Mouse (Mus musculus): Measurements from ENCODE around the gene Fgfr3. TPM values are rescaled to one million over a fixed set of nuclear protein-coding genes. Genes with fewer than 3 reads are reported as not detected.

The Fgfr3 gene
- total RNA-seq, 2 experiments from 2014 or later: 112 to 140 TPM

DNA sequence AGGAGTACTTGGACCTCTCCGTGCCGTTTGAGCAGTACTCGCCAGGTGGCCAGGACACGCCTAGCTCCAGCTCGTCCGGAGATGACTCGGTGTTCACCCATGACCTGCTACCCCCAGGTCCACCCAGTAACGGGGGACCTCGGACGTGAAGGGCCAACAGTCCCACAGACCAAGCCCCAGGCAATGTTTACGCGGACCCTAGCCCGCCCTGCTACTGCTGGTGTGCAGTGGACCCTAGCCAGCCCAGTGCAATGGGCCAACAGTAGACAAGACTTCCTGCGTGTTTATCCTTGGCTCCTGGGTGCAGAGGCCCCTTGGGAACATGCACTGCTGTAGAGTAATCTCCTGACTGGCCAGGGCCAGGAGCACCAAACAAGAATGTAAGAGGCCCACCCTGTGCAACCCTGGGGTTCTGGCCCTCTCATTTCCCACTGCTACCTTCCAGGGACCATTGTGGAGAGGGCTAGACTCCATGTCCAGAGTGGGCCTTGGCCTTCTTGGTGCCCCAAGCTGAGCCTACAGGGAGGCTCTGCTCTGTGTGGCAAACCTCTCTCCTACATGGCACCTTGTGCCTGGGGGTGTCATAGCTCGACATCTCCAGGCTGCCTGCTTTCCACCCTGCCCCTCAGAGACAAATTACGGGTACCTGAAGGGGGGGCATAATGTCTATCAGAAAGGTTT lies 14.1 kb downstream of the Fgfr3 start:
- intact Hi-C loops (cut with DNase I): no loop called here
- Histone ChIP-seq H3K27ac (no peak overlapping the region), H3K4me3 (no peak overlapping the region)
- DNase-seq (ENCODE audit: extremely low spot score in 1 of 2, low spot score in 2 of 2): no peak
- TF ChIP-seq CTCF (IDR thresholded peaks at IDR 0.05): no peak

DNA sequence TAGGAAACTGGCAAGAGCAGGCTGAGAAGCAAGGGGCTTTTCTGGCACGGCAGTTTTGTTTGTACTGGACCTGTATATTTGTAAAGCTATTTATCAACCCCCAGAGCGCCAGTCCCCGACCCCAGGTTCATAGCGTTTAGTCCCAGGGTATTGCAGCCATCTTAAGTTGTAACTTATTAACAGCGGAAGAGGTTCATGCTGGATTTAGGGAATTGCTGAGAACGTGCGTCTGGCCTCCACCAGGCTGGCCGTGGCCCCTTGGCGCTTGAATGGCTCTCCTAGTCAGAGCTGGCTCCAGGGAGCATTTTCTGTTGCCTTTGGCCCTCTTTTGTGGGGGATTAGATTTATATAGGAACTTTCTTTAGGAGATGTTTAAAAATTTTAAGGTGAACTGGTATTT lies 14.8 kb downstream of the Fgfr3 start:
- no peak overlapping the region for H3K4me3 ChIP-seq
- TF ChIP-seq CTCF (IDR thresholded peaks at IDR 0.05): no peak
- intact Hi-C loops (cut with DNase I): no loop called here
- no peak for DNase-seq (ENCODE audit: extremely low spot score in 1 of 2, low spot score in 2 of 2)
- no peak overlapping the region for H3K27ac ChIP-seq

GRCm38 (mm10) chr5:33737903-33738321 lies 16.4 kb downstream of the Fgfr3 start:
- intact Hi-C loops (cut with DNase I): loop anchor here (1.0 kb wide), 1 partner anchor 54 kb away; no protein-coding TSS in a partner anchor
- H3K4me3 ChIP-seq: no peak overlapping the region
- peak; percentile 94 for TF ChIP-seq CTCF (IDR thresholded peaks at IDR 0.05)
- peak overlapping the region; percentile 16; the same call in 1 of the 2 replicates for H3K27ac ChIP-seq
- peak; percentile 59 to 77 for DNase-seq (ENCODE audit: extremely low spot score in 1 of 2, low spot score in 2 of 2)

- DNase-seq (ENCODE audit: extremely low spot score in 1 of 2, low spot score in 2 of 2): no peak
- Histone ChIP-seq H3K4me3 (no peak overlapping the region), H3K27ac (peak overlapping the region; percentile 16; the same call in 1 of the 2 replicates)
- no peak for TF ChIP-seq CTCF (IDR thresholded peaks at IDR 0.05)
- intact Hi-C loops (cut with DNase I): loop anchor here (1.0 kb wide), 1 partner anchor 54 kb away; no protein-coding TSS in a partner anchor
Measured at GRCm38 (mm10) chr5:33738341-33738740, 16.9 kb downstream of the Fgfr3 start.

DNA sequence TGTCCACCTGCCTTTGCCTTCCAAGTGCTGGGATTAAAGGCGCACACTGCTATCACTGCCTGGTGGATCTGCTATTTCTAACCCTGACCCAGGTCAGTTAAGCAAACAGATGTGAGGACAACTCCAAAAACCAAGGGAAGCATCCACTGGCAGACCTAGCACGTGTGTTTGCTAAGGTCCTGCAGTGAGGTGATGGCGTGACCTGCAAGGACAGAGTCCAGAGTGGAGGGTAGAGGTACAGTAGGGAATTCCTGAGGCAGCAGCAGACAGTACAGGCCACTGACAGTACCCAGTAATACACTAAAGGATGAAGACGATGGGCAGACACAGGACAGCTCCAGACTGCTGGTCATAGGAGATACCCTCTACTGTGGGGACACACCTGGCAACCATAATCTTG lies 19.1 kb downstream of the Fgfr3 start:
- intact Hi-C loops (cut with DNase I): no loop called here
- no peak for TF ChIP-seq CTCF (IDR thresholded peaks at IDR 0.05)
- no peak for DNase-seq (ENCODE audit: extremely low spot score in 1 of 2, low spot score in 2 of 2)
- H3K4me3 ChIP-seq: no peak overlapping the region
- H3K27ac ChIP-seq: no peak overlapping the region

DNA sequence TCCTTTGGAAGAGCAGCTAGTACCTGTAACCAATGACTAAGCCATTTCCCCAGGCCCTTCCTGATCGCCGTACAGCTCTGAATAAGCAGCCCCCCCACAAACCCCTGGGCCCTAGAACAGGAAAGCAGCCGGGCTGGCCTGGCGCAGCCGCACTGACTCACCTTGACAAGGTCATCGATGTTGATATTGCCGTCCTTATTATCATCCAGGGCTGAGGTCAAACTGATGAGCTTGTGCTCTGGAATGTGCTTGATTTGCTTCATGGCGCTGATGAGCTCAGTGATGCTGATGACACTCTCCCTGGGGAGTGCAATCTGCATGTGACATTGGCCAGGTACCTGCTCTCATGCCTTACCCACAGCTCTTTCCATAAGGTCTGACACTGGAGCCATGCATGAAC lies 22.0 kb downstream of the Fgfr3 start:
- no peak overlapping the region for H3K4me3 ChIP-seq
- intact Hi-C loops (cut with DNase I): no loop called here
- TF ChIP-seq CTCF (IDR thresholded peaks at IDR 0.05): no peak

DNA sequence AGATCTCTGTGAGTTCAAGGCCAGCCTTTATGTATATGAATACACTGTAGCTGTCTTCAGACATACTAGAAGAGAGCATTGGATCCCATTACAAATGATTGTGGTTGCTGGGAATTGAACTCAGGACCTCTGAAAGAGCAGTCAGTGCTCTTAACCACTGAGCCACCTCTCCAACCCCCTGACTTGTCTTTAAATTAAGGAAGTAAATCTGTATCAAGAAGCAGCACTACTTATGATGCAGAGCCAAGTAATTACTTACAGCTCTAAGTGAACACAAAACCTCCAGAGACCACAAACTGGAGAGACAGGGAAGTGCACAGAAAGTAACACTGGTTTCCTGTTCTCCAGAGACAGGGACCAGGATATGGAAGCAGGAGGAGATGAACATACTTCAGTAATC lies 55.7 kb downstream of the Fgfr3 start:
- H3K27ac ChIP-seq: no peak overlapping the region
- TF ChIP-seq CTCF (IDR thresholded peaks at IDR 0.05): no peak
- intact Hi-C loops (cut with DNase I): no loop called here
- no peak overlapping the region for H3K4me3 ChIP-seq
- no peak for DNase-seq (ENCODE audit: extremely low spot score in 1 of 2, low spot score in 2 of 2)

More for the DNA sequence above, 22.0 kb downstream of the Fgfr3 start:
- DNase-seq (ENCODE audit: extremely low spot score in 1 of 2, low spot score in 2 of 2): no peak
- H3K27ac ChIP-seq: no peak overlapping the region

- DNase-seq (ENCODE audit: extremely low spot score in 1 of 2, low spot score in 2 of 2): no peak
- H3K4me3 ChIP-seq: peak overlapping the region; percentile 78
- TF ChIP-seq CTCF (IDR thresholded peaks at IDR 0.05): no peak
- intact Hi-C loops (cut with DNase I): loop anchor here (1.0 to 2.0 kb wide), 3 partner anchors 37 to 155 kb away; partner anchors contain the start of genes Nelfa, Tacc3 and Tmem129
- H3K27ac ChIP-seq: peak overlapping the region; percentile 92; the same call in 1 of the 2 replicates
Measured at GRCm38 (mm10) chr5:33781964-33782344, 60.5 kb downstream of the Fgfr3 start.

DNA sequence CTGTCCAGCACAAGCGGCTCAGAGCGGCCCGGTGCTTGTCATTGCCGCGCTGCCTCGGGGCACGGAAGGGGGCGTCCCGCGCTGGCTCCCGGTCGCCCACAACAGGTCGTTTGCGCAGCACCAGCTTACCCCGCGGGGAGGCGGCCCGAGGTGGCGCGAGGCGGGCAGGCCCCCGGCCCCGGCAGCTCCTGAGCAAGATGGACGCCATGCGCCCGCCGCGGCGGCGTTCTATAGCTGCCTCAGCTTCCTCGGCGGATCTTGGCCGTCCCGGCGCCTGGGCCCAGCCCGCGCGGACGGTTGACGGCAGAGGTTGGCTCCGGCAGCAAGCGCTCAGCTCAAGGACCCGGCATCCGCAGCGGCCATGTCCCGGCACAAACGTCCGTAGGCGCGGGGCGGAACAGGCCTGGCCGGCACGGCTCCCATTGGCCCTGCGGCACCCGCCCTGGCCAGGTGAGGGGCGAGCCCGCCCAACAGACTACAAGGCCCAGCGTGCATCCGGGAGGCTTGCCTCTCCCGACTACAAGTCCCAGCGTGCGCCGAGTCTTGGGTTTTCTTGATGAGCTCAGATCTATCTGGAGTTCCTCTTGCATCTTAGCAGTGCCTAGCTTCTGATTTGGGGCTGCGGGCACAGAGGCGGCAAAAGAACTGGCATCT lies 61.0 kb downstream of the Fgfr3 start, which contains the start of gene Letm1:
Gene Letm1, minus strand, starts transcription at position 473 of the 654 bp plus-strand sequence.
- intact Hi-C loops (cut with DNase I): loop anchor here (1.0 to 2.0 kb wide), 3 partner anchors 37 to 154 kb away; partner anchors contain the start of genes Nelfa, Tacc3 and Tmem129
- H3K27ac ChIP-seq: peak within 1 kb of the TSS; percentile 92
- no peak; the same call in none of the 2 replicates for TF ChIP-seq CTCF (IDR thresholded peaks at IDR 0.05)

GRCm38 (mm10) chr5:33782999-33783390 lies 61.5 kb downstream of the Fgfr3 start:
- TF ChIP-seq CTCF (IDR thresholded peaks at IDR 0.05): no peak
- no peak for DNase-seq (ENCODE audit: extremely low spot score in 1 of 2, low spot score in 2 of 2)
- intact Hi-C loops (cut with DNase I): loop anchor here (1.0 to 2.0 kb wide), 3 partner anchors 36 to 154 kb away; partner anchors contain the start of genes Nelfa, Tacc3 and Tmem129
- Histone ChIP-seq H3K4me3 (peak overlapping the region; percentile 78), H3K27ac (peak overlapping the region; percentile 92)

More for the DNA sequence above, 61.0 kb downstream of the Fgfr3 start, which contains the start of gene Letm1:
- DNase-seq (ENCODE audit: extremely low spot score in 1 of 2, low spot score in 2 of 2): peak; percentile 95
- H3K4me3 ChIP-seq: peak within 1 kb of the TSS; percentile 78

Other genes with a start within 250 kb of the Fgfr3 start
- 10 to 100 TPM; 25.2 to 26.1 TPM for gene Fam53a, start 92.0 kb upstream of the Fgfr3 start, total RNA-seq (2021)
- under 1 TPM; 0.70 to 0.77 TPM for gene Gm9903, start 91.7 kb upstream of the Fgfr3 start, total RNA-seq (2021)
- 10 to 100 TPM; 24.4 to 25.7 TPM for gene Slbp, start 69.1 kb upstream of the Fgfr3 start, total RNA-seq (2021)
- 1 to 10 TPM; 5.3 to 7.2 TPM for gene Tacc3, start 63.5 kb upstream of the Fgfr3 start, total RNA-seq (2021)
- 10 to 100 TPM; 24.8 to 26.7 TPM for gene Tmem129, start 63.3 kb upstream of the Fgfr3 start, total RNA-seq (2021)
- 100 to 1,000 TPM in 1 of 2 experiments, 10 to 100 TPM in 1; 98.0 to 103 TPM for gene Letm1, start 61.1 kb downstream of the Fgfr3 start, total RNA-seq (2021)
- gene Nsd2, start 99.1 kb downstream of the Fgfr3 start, total RNA-seq (2021): 100 to 1,000 TPM; 150 to 155 TPM
- 10 to 100 TPM; 20.9 to 23.4 TPM for gene Nelfa, start 214.7 kb downstream of the Fgfr3 start, total RNA-seq (2021)